Mouse (Mus musculus) retina, postnatal 7 days (tissue): ENCODE data around the gene Mrpl37.

Experiments
- DNase-seq: peaks from one replicate; pipeline ENCODE4 v3.0.0-alpha.2; 2012; ENCODE audit warnings: low read depth, low spot score

The Mrpl37 gene

GRCm38 (mm10) chr4:107019027-107019426 lies 47.6 kb downstream of the Mrpl37 start:
- no peak for DNase-seq

- DNase-seq = no peak
Observed at GRCm38 (mm10) chr4:107018521-107018920, 48.1 kb downstream of the Mrpl37 start.

GRCm38 (mm10) chr4:107017257-107017656 lies 49.4 kb downstream of the Mrpl37 start:
- no peak for DNase-seq

GRCm38 (mm10) chr4:107015971-107016511 lies 50.6 kb downstream of the Mrpl37 start:
- no peak for DNase-seq

GRCm38 (mm10) chr4:107013817-107014260 lies 52.8 kb downstream of the Mrpl37 start:
- no peak for DNase-seq

GRCm38 (mm10) chr4:107013119-107013816 lies 53.4 kb downstream of the Mrpl37 start:
- no peak for DNase-seq

- no peak for DNase-seq
Observed at GRCm38 (mm10) chr4:107012574-107012973, 54.1 kb downstream of the Mrpl37 start.

- DNase-seq = no peak
Observed at GRCm38 (mm10) chr4:107012005-107012478, 54.6 kb downstream of the Mrpl37 start.

GRCm38 (mm10) chr4:107011325-107012004 lies 55.2 kb downstream of the Mrpl37 start:
- no peak for DNase-seq

GRCm38 (mm10) chr4:107009548-107009947 lies 57.1 kb downstream of the Mrpl37 start:
- DNase-seq = no peak

- DNase-seq = no peak
Observed at GRCm38 (mm10) chr4:107008161-107008560, 58.5 kb downstream of the Mrpl37 start.

GRCm38 (mm10) chr4:107007359-107007758 lies 59.3 kb downstream of the Mrpl37 start:
- no peak for DNase-seq

GRCm38 (mm10) chr4:107006807-107007206 lies 59.9 kb downstream of the Mrpl37 start:
- DNase-seq = no peak

- no peak for DNase-seq
Observed at GRCm38 (mm10) chr4:107006229-107006628, 60.4 kb downstream of the Mrpl37 start.
